Mouse (Mus musculus) bone marrow macrophage, adult 2 months (primary cell): ENCODE measurements around the gene Prkcsh. TPM values are rescaled to one million over a fixed set of nuclear protein-coding genes. Genes with fewer than 3 reads are reported as not detected.
A peak's percentile ranks its signal among the peaks of the same experiment; 100 is the strongest.

Source experiments
- H3K27ac ChIP-seq: 2 replicates; pipeline ENCODE4 v1.5.1; 2012; ENCODE audit warnings: low read depth, low read length; ENCODE audit not compliant: insufficient read depth
- H3K4me1 ChIP-seq: 2 replicates; pipeline ENCODE4 v1.6.1; 2012; ENCODE audit warnings: low read length; ENCODE audit not compliant: control insufficient read depth, insufficient read depth
- H3K4me3 ChIP-seq: 2 replicates; pipeline ENCODE4 v1.5.1; 2012; ENCODE audit warnings: mild to moderate bottlenecking, low read length, moderate library complexity; ENCODE audit not compliant: insufficient read depth
- CTCF ChIP-seq: IDR thresholded peaks from 2 replicates; pipeline ENCODE4 v1.5.1; 2012; ENCODE audit warnings: low read depth, mild to moderate bottlenecking, low read length, moderate library complexity
- POLR2A ChIP-seq: IDR thresholded peaks from 2 replicates; pipeline ENCODE4 v1.6.1; 2012; ENCODE audit warnings: mild to moderate bottlenecking, low read depth, low read length, borderline replicate concordance
- polyA plus RNA-seq: library from polyadenylated mRNA; stranded (reverse); fragments of >200 nt; gene quantifications from 2 replicates; pipeline ENCODE4 v1.2.4, GENCODE M21; 2012; ENCODE audit not compliant: missing spikeins, insufficient read depth, insufficient read length

The Prkcsh gene
- polyA plus RNA-seq, 1 experiment = 65.9 TPM

- peaks cover 12% of the 10 kb centered on the region for H3K4me1 ChIP-seq
- H3K27ac ChIP-seq = peak overlapping the region; percentile 63
- peak overlapping the region; percentile 87 for H3K4me3 ChIP-seq
- TF ChIP-seq POLR2A = no peak
- no peak for TF ChIP-seq CTCF
Observed at GRCm38 (mm10) chr9:22003163-22003554, 553 bp downstream of the Prkcsh start.

GRCm38 (mm10) chr9:22004546-22004945 is 1.9 kb downstream of the Prkcsh start:
- no peak for TF ChIP-seq POLR2A
- TF ChIP-seq CTCF = no peak
- Histone ChIP-seq H3K4me1 (peaks cover 12% of the 10 kb centered on the region), H3K27ac (no peak overlapping the region), H3K4me3 (no peak overlapping the region)

- no peak for TF ChIP-seq POLR2A
- TF ChIP-seq CTCF = no peak
- Histone ChIP-seq H3K27ac (no peak overlapping the region), H3K4me3 (no peak overlapping the region), H3K4me1 (peaks cover 3% of the 10 kb centered on the region; the same call in 1 of the 2 replicates)
Observed at GRCm38 (mm10) chr9:22011055-22011454, 8.4 kb downstream of the Prkcsh start.

GRCm38 (mm10) chr9:22012731-22013130 is 10.1 kb downstream of the Prkcsh start:
- Histone ChIP-seq H3K27ac (no peak overlapping the region), H3K4me1 (peaks cover 8% of the 10 kb centered on the region), H3K4me3 (no peak overlapping the region)
- TF ChIP-seq POLR2A = no peak
- no peak for TF ChIP-seq CTCF

- TF ChIP-seq POLR2A (no peak), CTCF (no peak)
- no peak overlapping the region for H3K4me3 ChIP-seq
Observed at GRCm38 (mm10) chr9:22016245-22016644, 13.6 kb downstream of the Prkcsh start.

GRCm38 (mm10) chr9:22017208-22017825 is 14.7 kb downstream of the Prkcsh start:
- TF ChIP-seq POLR2A (no peak), CTCF (no peak)
- H3K4me3 ChIP-seq = no peak overlapping the region
- H3K27ac ChIP-seq = no peak overlapping the region
- peaks cover 8% of the 10 kb centered on the region for H3K4me1 ChIP-seq

More at GRCm38 (mm10) chr9:22016245-22016644, 13.6 kb downstream of the Prkcsh start:
- Histone ChIP-seq H3K27ac (no peak overlapping the region), H3K4me1 (peaks cover 8% of the 10 kb centered on the region)

GRCm38 (mm10) chr9:22024592-22024991 is 22.0 kb downstream of the Prkcsh start:
- Histone ChIP-seq H3K4me3 (no peak overlapping the region), H3K27ac (no peak overlapping the region), H3K4me1 (no peaks in the 10 kb centered on the region)
- TF ChIP-seq CTCF = no peak
- no peak for TF ChIP-seq POLR2A

- Histone ChIP-seq H3K4me1 (no peaks in the 10 kb centered on the region), H3K4me3 (no peak overlapping the region), H3K27ac (no peak overlapping the region)
- TF ChIP-seq POLR2A (no peak), CTCF (no peak)
Observed at GRCm38 (mm10) chr9:22028467-22028866, 25.9 kb downstream of the Prkcsh start.

- H3K4me3 ChIP-seq = no peak overlapping the region
- no peaks in the 10 kb centered on the region for H3K4me1 ChIP-seq
- H3K27ac ChIP-seq = no peak overlapping the region
- TF ChIP-seq CTCF = no peak
- no peak for TF ChIP-seq POLR2A
Observed at GRCm38 (mm10) chr9:22030386-22030785, 27.8 kb downstream of the Prkcsh start.

GRCm38 (mm10) chr9:22035300-22036044 is 32.9 kb downstream of the Prkcsh start:
- no peak overlapping the region for H3K4me3 ChIP-seq
- no peaks in the 10 kb centered on the region for H3K4me1 ChIP-seq
- no peak for TF ChIP-seq POLR2A
- TF ChIP-seq CTCF = no peak
- no peak overlapping the region for H3K27ac ChIP-seq
